Mouse (Mus musculus): ENCODE data around the gene Tmtc4.

DNA sequence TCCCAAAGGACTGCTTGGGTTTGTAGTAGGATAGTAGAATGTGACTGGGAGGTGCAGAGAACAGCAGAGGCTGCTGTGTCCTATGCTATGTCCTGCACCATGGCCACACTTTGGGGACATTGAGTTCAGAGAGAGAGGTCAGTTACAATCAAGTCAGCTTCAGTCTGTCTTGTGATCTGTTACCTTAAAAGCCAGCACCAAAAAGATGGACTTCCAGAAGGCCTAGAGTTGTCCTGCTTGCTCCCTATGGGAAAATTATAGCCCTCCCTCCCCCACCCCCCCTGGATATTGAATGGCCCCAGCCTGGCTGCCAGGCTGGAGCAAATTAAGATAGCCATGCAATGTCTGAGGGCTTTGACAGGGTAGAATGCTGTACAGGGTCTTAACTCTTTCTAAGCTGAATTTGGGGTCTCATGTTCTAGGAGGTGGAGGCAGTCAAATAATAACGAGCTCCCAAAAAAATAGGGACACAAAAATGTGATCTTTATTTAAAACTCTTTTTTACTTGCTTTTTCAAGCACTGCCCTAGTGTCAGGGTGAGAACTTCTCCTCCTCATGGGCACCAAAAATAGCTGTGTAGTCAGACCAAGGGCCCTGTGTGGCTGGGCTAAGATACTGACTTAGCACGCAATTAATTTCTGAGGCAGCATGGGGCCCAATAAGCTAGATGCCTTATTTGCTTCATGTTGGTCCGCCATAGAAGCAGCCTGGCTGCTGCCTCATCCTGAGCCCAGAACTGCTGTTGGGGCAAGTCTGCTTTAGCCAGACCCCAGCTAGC is 95.9 kb downstream of the Tmtc4 start:
- no peak for TF ChIP-seq POLR2A (IDR thresholded peaks at IDR 0.05; ENCODE audit: low read depth, low read length)
- no peak for TF ChIP-seq TCF12 (IDR thresholded peaks at IDR 0.05; ENCODE audit: low read depth, low read length)
- TF ChIP-seq CTCF (conservative IDR thresholded peaks at IDR 0.05 in 1 of 2, IDR thresholded peaks at IDR 0.05 in 1 of 2; ENCODE audit: low read depth in 2 of 2, low read length in 2 of 2), result no peak

All from CH12.LX (cell line).